Mouse (Mus musculus) kidney, postnatal 25 days (tissue): ENCODE results near the gene Acacb.

Source experiments
- DNase-seq, 2 experiments: peaks; one replicate each; pipeline ENCODE4 v3.0.0; 2021; ENCODE audit warnings: mixed read lengths in 2 of 2

Acacb gene

GRCm38 (mm10) chr5:114137481-114138276 lies 8.7 kb upstream of the Acacb start:
- peak in 1 of 2 experiments; percentile 50 for DNase-seq

- peak; percentile 49 to 64 for DNase-seq
Measured at GRCm38 (mm10) chr5:114138277-114139164, 7.8 kb upstream of the Acacb start.

- peak; percentile 94 to 95 for DNase-seq
Measured at GRCm38 (mm10) chr5:114139175-114139574, 7.2 kb upstream of the Acacb start.

GRCm38 (mm10) chr5:114147043-114147972 lies 973 bp downstream of the Acacb start:
- no peak for DNase-seq

- peak in 1 of 2 experiments; percentile 67 for DNase-seq
Measured at GRCm38 (mm10) chr5:114152359-114153092, 6.2 kb downstream of the Acacb start.

- peak; percentile 37 to 65 for DNase-seq
Measured at GRCm38 (mm10) chr5:114153490-114153889, 7.2 kb downstream of the Acacb start.

GRCm38 (mm10) chr5:114154765-114155164 lies 8.4 kb downstream of the Acacb start:
- DNase-seq, result no peak

- DNase-seq, result peak; percentile 60 to 85
Measured at GRCm38 (mm10) chr5:114155168-114155933, 9.0 kb downstream of the Acacb start.

GRCm38 (mm10) chr5:114157236-114157635 lies 10.9 kb downstream of the Acacb start:
- DNase-seq, result no peak

GRCm38 (mm10) chr5:114161424-114161823 lies 15.1 kb downstream of the Acacb start:
- no peak for DNase-seq

- DNase-seq, result no peak
Measured at GRCm38 (mm10) chr5:114162106-114162815, 15.9 kb downstream of the Acacb start.

- DNase-seq, result no peak
Measured at GRCm38 (mm10) chr5:114163117-114163696, 16.9 kb downstream of the Acacb start.

GRCm38 (mm10) chr5:114170345-114170744 lies 24.0 kb downstream of the Acacb start:
- DNase-seq, result no peak

GRCm38 (mm10) chr5:114172936-114173335 lies 26.6 kb downstream of the Acacb start:
- no peak for DNase-seq

GRCm38 (mm10) chr5:114173458-114173857 lies 27.1 kb downstream of the Acacb start:
- no peak for DNase-seq

GRCm38 (mm10) chr5:114173877-114174581 lies 27.7 kb downstream of the Acacb start:
- DNase-seq, result no peak

- peak; percentile 70 to 75 for DNase-seq
Measured at GRCm38 (mm10) chr5:114174639-114175038, 28.3 kb downstream of the Acacb start.

- peak; percentile 98 for DNase-seq
Measured at GRCm38 (mm10) chr5:114175596-114176171, 29.3 kb downstream of the Acacb start.
